Mouse (Mus musculus) CH12.LX (cell line): ENCODE measurements around the gene Magi2.

ENCODE experiments used
- CTCF ChIP-seq, 2 experiments: IDR thresholded peaks in 1 of 2; conservative IDR thresholded peaks in 1 of 2; 2 replicates each; pipeline ENCODE4 v1.5.1; 2011 to 2012; ENCODE audit warnings: low read depth in 2 of 2, low read length in 2 of 2, improper control_type of control experiment in 1 of 2, inconsistent platforms in 1 of 2, mild to moderate bottlenecking in 1 of 2, moderate library complexity in 1 of 2
- EP300 ChIP-seq: IDR thresholded peaks from 2 replicates; pipeline ENCODE4 v1.6.1; 2011; ENCODE audit warnings: low read length, improper control_type of control experiment
- IRF4 ChIP-seq: IDR thresholded peaks from 2 replicates; pipeline ENCODE4 v1.6.1; 2014; ENCODE audit warnings: low read depth, mild to moderate bottlenecking, inconsistent platforms, low read length, improper control_type of control experiment
- NELFE ChIP-seq: IDR thresholded peaks from 2 replicates; pipeline ENCODE4 v1.6.1; 2011; ENCODE audit warnings: low read depth, low read length, improper control_type of control experiment
- NRF1 ChIP-seq: IDR thresholded peaks from 2 replicates; pipeline ENCODE4 v1.6.1; 2014; ENCODE audit warnings: low read depth, mild to moderate bottlenecking, inconsistent platforms, low read length, improper control_type of control experiment, moderate library complexity
- POLR2A ChIP-seq: IDR thresholded peaks from 2 replicates; pipeline ENCODE4 v1.6.1; 2011; ENCODE audit warnings: low read depth, mild to moderate bottlenecking, improper control_type of control experiment, low read length
- TBP ChIP-seq: conservative IDR thresholded peaks from 2 replicates; pipeline ENCODE4 v1.6.1; 2011; ENCODE audit warnings: low read depth, low read length, improper control_type of control experiment

- TF ChIP-seq IRF4 = no peak
- no peak for TF ChIP-seq POLR2A
- no peak for TF ChIP-seq TBP
- TF ChIP-seq CTCF (conservative IDR thresholded peaks at IDR 0.05 in 1 of 2, IDR thresholded peaks at IDR 0.05 in 1 of 2; ENCODE audit: low read depth in 2 of 2, low read length in 2 of 2) = no peak
- TF ChIP-seq NRF1 = no peak
- no peak for TF ChIP-seq EP300
- TF ChIP-seq NELFE = no peak
Measured at GRCm38 (mm10) chr5:20494010-20494409, 1267.2 kb downstream of the Magi2 start.
